Mouse (Mus musculus): Measurements from ENCODE around the gene Cdh12. TPM values are rescaled to one million over a fixed set of nuclear protein-coding genes. Genes with fewer than 3 reads are reported as not detected.
"Not testable (repeated sequence)": the region's sequence is repeated elsewhere in the genome, so short reads cannot be mapped to it uniquely, and the experiment has no call there.

The Cdh12 gene
- polyA plus RNA-seq, 1 experiment from 2014 or later = 0.27 TPM

- Histone ChIP-seq H3K27ac (replicated peaks) (no peak overlapping the region), H3K4me3 (no peak overlapping the region), H3K4me1 (no peaks in the 10 kb centered on the region), H3K9me3 (replicated peaks) (no peaks in the 10 kb centered on the region), H3K27me3 (ENCODE audit: low read depth, poor library complexity, severe bottlenecking) (no peaks in the 10 kb centered on the region), H3K36me3 (no peaks in the 10 kb centered on the region)
- 88% methylated on average over 2 of the region's 2 CpGs for WGBS
- no peak for DNase-seq (ENCODE audit: low spot score)
These were observed 185.5 kb downstream of the Cdh12 start for GRCm38 (mm10) chr15:20634593-20634992.

- WGBS = 92% methylated on average over 2 of the region's 2 CpGs
- no peaks in the 10 kb centered on the region for H3K4me1 ChIP-seq
- H3K27me3 ChIP-seq (ENCODE audit: low read depth, poor library complexity, severe bottlenecking) = no peaks in the 10 kb centered on the region
- H3K4me3 ChIP-seq = no peak overlapping the region
- no peaks in the 10 kb centered on the region for H3K9me3 ChIP-seq (replicated peaks)
- no peak for DNase-seq (ENCODE audit: low spot score)
- H3K27ac ChIP-seq (replicated peaks) = no peak overlapping the region
- H3K36me3 ChIP-seq = no peaks in the 10 kb centered on the region
These were observed 190.1 kb downstream of the Cdh12 start for GRCm38 (mm10) chr15:20639155-20639554.

- 89% methylated on average over 3 of the region's 3 CpGs for WGBS
- H3K4me3 ChIP-seq = no peak overlapping the region
- no peak for DNase-seq (ENCODE audit: low spot score)
These were observed 193.9 kb downstream of the Cdh12 start for GRCm38 (mm10) chr15:20642905-20643414.

GRCm38 (mm10) chr15:20660221-20660620, 211.2 kb downstream of the Cdh12 start:
- 83% methylated on average over 2 of the region's 2 CpGs for WGBS
- H3K27ac ChIP-seq (replicated peaks) = no peak overlapping the region
- H3K4me3 ChIP-seq = no peak overlapping the region

More at GRCm38 (mm10) chr15:20642905-20643414, 193.9 kb downstream of the Cdh12 start:
- Histone ChIP-seq H3K36me3 (no peaks in the 10 kb centered on the region), H3K9me3 (replicated peaks) (no peaks in the 10 kb centered on the region), H3K27ac (replicated peaks) (no peak overlapping the region), H3K27me3 (ENCODE audit: low read depth, poor library complexity, severe bottlenecking) (no peaks in the 10 kb centered on the region), H3K4me1 (no peaks in the 10 kb centered on the region)

GRCm38 (mm10) chr15:20666650-20667049, 217.6 kb downstream of the Cdh12 start, which contains the start of gene Acot10:
Gene Acot10 (minus strand): TSS chr15:20666750.
- Histone ChIP-seq H3K36me3 (no peaks in the 10 kb centered on the region), H3K4me3 (no peak within 1 kb of the TSS), H3K27me3 (ENCODE audit: low read depth, poor library complexity, severe bottlenecking) (no peaks in the 10 kb centered on the region), H3K4me1 (no peaks in the 10 kb centered on the region), H3K27ac (replicated peaks) (no peak within 1 kb of the TSS), H3K9me3 (replicated peaks) (no peaks in the 10 kb centered on the region)
- DNase-seq (ENCODE audit: low spot score) = no peak
- WGBS = 93% methylated on average over 10 of the region's 10 CpGs

More at GRCm38 (mm10) chr15:20660221-20660620, 211.2 kb downstream of the Cdh12 start:
- Histone ChIP-seq H3K4me1 (no peaks in the 10 kb centered on the region), H3K9me3 (replicated peaks) (no peaks in the 10 kb centered on the region), H3K27me3 (ENCODE audit: low read depth, poor library complexity, severe bottlenecking) (no peaks in the 10 kb centered on the region), H3K36me3 (no peaks in the 10 kb centered on the region)
- DNase-seq (ENCODE audit: low spot score) = no peak

- Histone ChIP-seq H3K36me3 (no peaks in the 10 kb centered on the region), H3K27ac (replicated peaks) (no peak overlapping the region), H3K9me3 (replicated peaks) (no peaks in the 10 kb centered on the region), H3K27me3 (ENCODE audit: low read depth, poor library complexity, severe bottlenecking) (no peaks in the 10 kb centered on the region), H3K4me3 (no peak overlapping the region), H3K4me1 (no peaks in the 10 kb centered on the region)
- no peak for DNase-seq (ENCODE audit: low spot score)
These were observed 218.3 kb downstream of the Cdh12 start for GRCm38 (mm10) chr15:20667350-20667749.

- H3K36me3 ChIP-seq = no peaks in the 10 kb centered on the region
- H3K4me3 ChIP-seq = no peak overlapping the region
- H3K4me1 ChIP-seq = no peaks in the 10 kb centered on the region
- no peaks in the 10 kb centered on the region for H3K27me3 ChIP-seq (ENCODE audit: low read depth, poor library complexity, severe bottlenecking)
- DNase-seq (ENCODE audit: low spot score) = no peak
- H3K9me3 ChIP-seq (replicated peaks) = no peaks in the 10 kb centered on the region
- no peak overlapping the region for H3K27ac ChIP-seq (replicated peaks)
- WGBS = 75% methylated on average over 1 of the region's 1 CpGs
These were observed 218.9 kb downstream of the Cdh12 start for GRCm38 (mm10) chr15:20667989-20668388.

GRCm38 (mm10) chr15:20669507-20669906, 220.4 kb downstream of the Cdh12 start:
- H3K4me1 ChIP-seq; H3K4me3 ChIP-seq; DNase-seq (ENCODE audit: low spot score); H3K27me3 ChIP-seq (ENCODE audit: low read depth, poor library complexity, severe bottlenecking); H3K9me3 ChIP-seq (replicated peaks); H3K27ac ChIP-seq (replicated peaks); H3K36me3 ChIP-seq: not testable (repeated sequence)
- 72% methylated on average over 2 of the region's 2 CpGs for WGBS

GRCm38 (mm10) chr15:20682719-20683118, 233.7 kb downstream of the Cdh12 start:
- WGBS = 88% methylated on average over 2 of the region's 2 CpGs
- no peak for DNase-seq (ENCODE audit: low spot score)
- H3K36me3 ChIP-seq = no peaks in the 10 kb centered on the region
- H3K27ac ChIP-seq (replicated peaks) = no peak overlapping the region
- no peak overlapping the region for H3K4me3 ChIP-seq
- H3K9me3 ChIP-seq (replicated peaks) = no peaks in the 10 kb centered on the region
- peaks cover 3% of the 10 kb centered on the region; the same call in 1 of the 2 replicates for H3K4me1 ChIP-seq
- H3K27me3 ChIP-seq (ENCODE audit: low read depth, poor library complexity, severe bottlenecking) = no peaks in the 10 kb centered on the region

GRCm38 (mm10) chr15:20684200-20684599, 235.1 kb downstream of the Cdh12 start:
- peaks cover 3% of the 10 kb centered on the region; the same call in 1 of the 2 replicates for H3K4me1 ChIP-seq
- H3K27ac ChIP-seq (replicated peaks) = no peak overlapping the region
- no peak for DNase-seq (ENCODE audit: low spot score)
- WGBS = 74% methylated on average over 5 of the region's 5 CpGs
- no peaks in the 10 kb centered on the region for H3K27me3 ChIP-seq (ENCODE audit: low read depth, poor library complexity, severe bottlenecking)
- H3K9me3 ChIP-seq (replicated peaks) = no peaks in the 10 kb centered on the region
- H3K4me3 ChIP-seq = no peak overlapping the region
- H3K36me3 ChIP-seq = no peaks in the 10 kb centered on the region

GRCm38 (mm10) chr15:20696229-20696628, 247.2 kb downstream of the Cdh12 start:
- Histone ChIP-seq H3K27me3 (ENCODE audit: low read depth, poor library complexity, severe bottlenecking) (no peaks in the 10 kb centered on the region), H3K4me1 (no peaks in the 10 kb centered on the region), H3K36me3 (no peaks in the 10 kb centered on the region), H3K9me3 (replicated peaks) (no peaks in the 10 kb centered on the region), H3K4me3 (no peak overlapping the region), H3K27ac (replicated peaks) (no peak overlapping the region)
- DNase-seq (ENCODE audit: low spot score) = no peak
- WGBS = 86% methylated on average over 5 of the region's 5 CpGs

- Histone ChIP-seq H3K4me3 (no peak overlapping the region), H3K36me3 (no peaks in the 10 kb centered on the region), H3K4me1 (peaks cover 5% of the 10 kb centered on the region; the same call in 1 of the 2 replicates), H3K27ac (replicated peaks) (no peak overlapping the region), H3K27me3 (ENCODE audit: low read depth, poor library complexity, severe bottlenecking) (no peaks in the 10 kb centered on the region), H3K9me3 (replicated peaks) (no peaks in the 10 kb centered on the region)
- WGBS = 89% methylated on average over 4 of the region's 4 CpGs
- DNase-seq (ENCODE audit: low spot score) = no peak
These were observed 262.8 kb downstream of the Cdh12 start for GRCm38 (mm10) chr15:20711859-20712258.

GRCm38 (mm10) chr15:20772289-20772688, 323.2 kb downstream of the Cdh12 start:
- DNase-seq (ENCODE audit: low spot score) = no peak
- no peaks in the 10 kb centered on the region for H3K36me3 ChIP-seq
- H3K9me3 ChIP-seq (replicated peaks) = no peaks in the 10 kb centered on the region
- no peak overlapping the region for H3K27ac ChIP-seq (replicated peaks)
- no peaks in the 10 kb centered on the region for H3K4me1 ChIP-seq
- H3K27me3 ChIP-seq (ENCODE audit: low read depth, poor library complexity, severe bottlenecking) = no peaks in the 10 kb centered on the region
- no peak overlapping the region for H3K4me3 ChIP-seq

- H3K4me3 ChIP-seq = no peak overlapping the region
- no peaks in the 10 kb centered on the region for H3K36me3 ChIP-seq
- no peak for DNase-seq (ENCODE audit: low spot score)
- no peaks in the 10 kb centered on the region for H3K4me1 ChIP-seq
- H3K27me3 ChIP-seq (ENCODE audit: low read depth, poor library complexity, severe bottlenecking) = no peaks in the 10 kb centered on the region
- no peak overlapping the region for H3K27ac ChIP-seq (replicated peaks)
- H3K9me3 ChIP-seq (replicated peaks) = no peaks in the 10 kb centered on the region
These were observed 324.4 kb downstream of the Cdh12 start for GRCm38 (mm10) chr15:20773423-20773822.
